Mouse (Mus musculus): ENCODE data around the gene Myg1. TPM values are rescaled to one million over a fixed set of nuclear protein-coding genes. Genes with fewer than 3 reads are reported as not detected.

Gene Myg1
- polyA plus RNA-seq, 1 experiment from 2014 or later: 116 TPM

DNA sequence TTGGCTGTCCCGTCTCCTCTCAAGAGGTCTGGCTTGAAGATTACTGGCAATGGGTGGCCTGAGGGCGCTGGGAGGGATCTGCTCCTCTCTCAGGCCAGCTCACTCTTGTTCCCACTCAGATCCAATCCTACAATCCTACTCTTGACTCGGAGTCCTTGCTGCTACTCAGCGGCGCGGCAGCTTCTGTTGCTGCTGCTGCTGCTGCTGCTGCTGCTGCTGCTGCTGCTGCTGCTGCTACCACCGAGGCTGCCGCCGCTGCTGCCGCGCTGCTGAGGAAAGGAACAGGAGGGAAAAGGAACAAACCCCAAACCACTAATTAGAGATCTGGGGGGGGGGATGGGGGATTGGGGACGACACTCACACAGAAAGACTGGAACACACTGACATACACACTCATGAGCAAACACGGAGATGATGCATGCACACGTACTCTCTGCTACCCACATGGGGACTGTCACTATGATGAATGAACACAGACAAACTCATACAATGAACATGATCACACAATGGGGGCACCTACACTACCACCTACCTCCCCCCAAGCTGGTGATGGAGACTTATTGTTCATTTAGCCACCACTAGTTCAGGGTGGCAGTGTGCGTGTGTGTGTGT is 35.3 kb downstream of the Myg1 start, which contains the start of gene Sp7:
Sp7 (minus strand) TSS at position 450 of the 612 bp plus-strand sequence.
- 8% methylated on average over 15 of the region's 15 CpGs for WGBS
- H3K9me3 ChIP-seq (replicated peaks): no peaks in the 10 kb centered on the region
- H3K27ac ChIP-seq: no peak within 1 kb of the TSS
- no peak for ATAC-seq
- H3K9ac ChIP-seq: peak within 1 kb of the TSS; percentile 53
- peak within 1 kb of the TSS; percentile 54 for H3K4me2 ChIP-seq
- no peaks in the 10 kb centered on the region for H3K36me3 ChIP-seq (ENCODE audit: poor library complexity, severe bottlenecking)
- peak within 1 kb of the TSS; percentile 26 for H3K4me3 ChIP-seq
- H3K4me1 ChIP-seq: peaks cover 6% of the 10 kb centered on the region
- H3K27me3 ChIP-seq: peaks cover 73% of the 10 kb centered on the region

DNA sequence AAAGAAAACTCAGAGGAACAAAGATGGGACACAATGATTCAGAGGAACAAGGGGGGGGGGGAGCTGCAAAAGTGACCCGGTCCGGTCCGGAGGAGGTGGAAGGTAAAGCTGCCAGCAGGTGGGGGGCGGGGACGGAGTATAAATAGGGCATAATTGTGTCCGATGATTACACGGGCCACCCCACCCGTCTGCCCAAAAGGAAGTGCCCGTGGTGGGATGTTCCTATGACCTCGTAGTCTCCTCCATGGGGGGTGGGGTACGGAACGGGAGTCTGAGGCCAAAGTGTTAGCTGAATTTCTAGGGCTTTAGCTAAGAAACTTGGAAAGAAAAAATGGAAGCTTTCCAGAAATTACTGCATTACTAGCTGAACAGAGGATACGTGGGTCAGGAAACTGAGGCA is 38.5 kb downstream of the Myg1 start:
- WGBS: 15% methylated on average over 13 of the region's 13 CpGs
- Histone ChIP-seq H3K27ac (no peak overlapping the region), H3K27me3 (peaks cover 50% of the 10 kb centered on the region), H3K36me3 (ENCODE audit: poor library complexity, severe bottlenecking) (no peaks in the 10 kb centered on the region), H3K4me3 (no peak overlapping the region), H3K9ac (no peak overlapping the region), H3K4me2 (no peak overlapping the region), H3K4me1 (peaks cover 6% of the 10 kb centered on the region), H3K9me3 (replicated peaks) (no peaks in the 10 kb centered on the region)
- no peak for ATAC-seq

GRCm38 (mm10) chr15:102370727-102371126 is 39.2 kb downstream of the Myg1 start:
- peak overlapping the region; percentile 14; the same call in 1 of the 2 replicates for H3K9ac ChIP-seq

GRCm38 (mm10) chr15:102376453-102377162 is 45.1 kb downstream of the Myg1 start:
- Histone ChIP-seq H3K4me1 (peaks cover 18% of the 10 kb centered on the region), H3K9me3 (replicated peaks) (no peaks in the 10 kb centered on the region), H3K27me3 (peaks cover 22% of the 10 kb centered on the region), H3K27ac (no peak overlapping the region; the same call in 1 of the 2 replicates), H3K4me3 (peak overlapping the region; percentile 57), H3K9ac (peak overlapping the region; percentile 78), H3K36me3 (ENCODE audit: poor library complexity, severe bottlenecking) (no peaks in the 10 kb centered on the region), H3K4me2 (peak overlapping the region; percentile 98)
- peak; percentile 85 for ATAC-seq
- WGBS: 1% methylated on average over 37 of the region's 43 CpGs

More at GRCm38 (mm10) chr15:102370727-102371126, 39.2 kb downstream of the Myg1 start:
- no peaks in the 10 kb centered on the region for H3K9me3 ChIP-seq (replicated peaks)
- no peak overlapping the region for H3K4me2 ChIP-seq
- no peak overlapping the region for H3K4me3 ChIP-seq
- no peaks in the 10 kb centered on the region for H3K36me3 ChIP-seq (ENCODE audit: poor library complexity, severe bottlenecking)
- no peak overlapping the region for H3K27ac ChIP-seq
- peaks cover 45% of the 10 kb centered on the region for H3K27me3 ChIP-seq
- WGBS: 10% methylated on average over 10 of the region's 10 CpGs
- peaks cover 6% of the 10 kb centered on the region for H3K4me1 ChIP-seq
- ATAC-seq: no peak

- Histone ChIP-seq H3K4me2 (peak overlapping the region; percentile 98), H3K27me3 (peaks cover 16% of the 10 kb centered on the region), H3K27ac (no peak overlapping the region), H3K4me1 (peaks cover 18% of the 10 kb centered on the region), H3K9ac (peak overlapping the region; percentile 78), H3K9me3 (replicated peaks) (no peaks in the 10 kb centered on the region), H3K4me3 (peak overlapping the region; percentile 57), H3K36me3 (ENCODE audit: poor library complexity, severe bottlenecking) (no peaks in the 10 kb centered on the region)
- ATAC-seq: peak; percentile 38
- 0% methylated on average over 7 of the region's 7 CpGs for WGBS
Measured at GRCm38 (mm10) chr15:102377163-102377543, 45.6 kb downstream of the Myg1 start.

DNA sequence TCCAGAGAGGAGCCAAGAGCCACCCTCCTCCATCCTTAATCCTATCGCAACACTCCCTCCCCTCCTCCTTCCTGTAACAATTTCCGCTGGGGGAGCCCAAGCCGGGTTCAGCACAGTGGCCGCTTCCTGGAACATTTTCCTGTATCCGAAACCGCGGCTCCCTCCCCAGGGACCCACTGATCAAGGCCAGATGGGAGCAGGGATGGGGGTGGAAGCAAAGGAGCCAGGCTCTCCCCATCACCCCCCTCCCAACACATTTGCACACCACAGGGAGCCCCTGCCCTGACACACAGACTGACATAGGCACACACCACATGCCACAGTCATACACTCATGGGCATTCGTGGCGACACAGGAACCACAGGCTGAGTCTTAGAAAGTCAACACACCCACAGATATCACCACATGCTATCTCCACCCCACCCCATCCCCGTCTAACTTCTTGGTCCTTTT is 46.3 kb downstream of the Myg1 start:
- no peak overlapping the region for H3K27ac ChIP-seq
- H3K36me3 ChIP-seq (ENCODE audit: poor library complexity, severe bottlenecking): no peaks in the 10 kb centered on the region
- WGBS: 13% methylated on average over 10 of the region's 10 CpGs
- peaks cover 18% of the 10 kb centered on the region for H3K4me1 ChIP-seq
- ATAC-seq: no peak
- H3K4me3 ChIP-seq: no peak overlapping the region
- peak overlapping the region; percentile 3; the same call in 1 of the 2 replicates for H3K4me2 ChIP-seq
- no peak overlapping the region for H3K9ac ChIP-seq
- no peaks in the 10 kb centered on the region for H3K9me3 ChIP-seq (replicated peaks)
- H3K27me3 ChIP-seq: peaks cover 16% of the 10 kb centered on the region

- H3K27me3 ChIP-seq: peaks cover 13% of the 10 kb centered on the region
- H3K4me2 ChIP-seq: no peak overlapping the region
- H3K36me3 ChIP-seq (ENCODE audit: poor library complexity, severe bottlenecking): no peaks in the 10 kb centered on the region
- peaks cover 13% of the 10 kb centered on the region for H3K4me1 ChIP-seq
- H3K27ac ChIP-seq: no peak overlapping the region
- no peak overlapping the region for H3K4me3 ChIP-seq
- H3K9me3 ChIP-seq (replicated peaks): no peaks in the 10 kb centered on the region
- H3K9ac ChIP-seq: no peak overlapping the region; the same call in 1 of the 2 replicates
- 1% methylated on average over 7 of the region's 7 CpGs for WGBS
- peak; percentile 83 for ATAC-seq
Measured at GRCm38 (mm10) chr15:102381575-102381974, 50.1 kb downstream of the Myg1 start.

- 89% methylated on average over 6 of the region's 6 CpGs for WGBS
- Histone ChIP-seq H3K4me1 (no peaks in the 10 kb centered on the region), H3K27me3 (peaks cover 3% of the 10 kb centered on the region; the same call in 1 of the 2 replicates), H3K9ac (no peak overlapping the region), H3K4me2 (no peak overlapping the region), H3K4me3 (no peak overlapping the region), H3K27ac (no peak overlapping the region), H3K9me3 (replicated peaks) (no peaks in the 10 kb centered on the region), H3K36me3 (ENCODE audit: poor library complexity, severe bottlenecking) (no peaks in the 10 kb centered on the region)
- ATAC-seq: no peak
Measured at GRCm38 (mm10) chr15:102383671-102384070, 52.2 kb downstream of the Myg1 start.

DNA sequence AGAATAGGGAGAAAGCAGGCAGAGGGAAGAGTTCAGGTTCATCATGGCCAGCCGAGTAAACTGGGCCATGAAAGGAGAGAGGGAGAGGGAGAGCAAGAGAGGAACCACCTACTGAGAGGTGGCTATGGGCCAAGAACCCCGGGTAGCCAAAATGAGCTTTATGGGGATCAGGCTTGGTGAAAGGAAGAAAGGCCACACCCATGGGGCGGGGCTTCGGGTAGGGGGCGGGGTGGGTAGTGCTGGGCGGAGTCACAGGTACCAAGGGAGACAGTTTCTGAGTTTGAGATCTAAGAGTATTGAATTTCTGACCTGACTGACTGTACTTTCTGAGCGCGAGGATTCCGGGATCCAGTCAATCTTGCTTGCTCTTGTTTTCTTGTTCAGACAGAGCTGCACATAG is 55.1 kb downstream of the Myg1 start:
- Histone ChIP-seq H3K27me3 (0 out of 2 replicates have a peak, but pooled peaks cover 2% of the 10 kb centered on the region), H3K4me3 (no peak overlapping the region), H3K27ac (no peak overlapping the region), H3K36me3 (ENCODE audit: poor library complexity, severe bottlenecking) (no peaks in the 10 kb centered on the region), H3K9ac (no peak overlapping the region), H3K9me3 (replicated peaks) (no peaks in the 10 kb centered on the region), H3K4me1 (no peaks in the 10 kb centered on the region), H3K4me2 (no peak overlapping the region)
- ATAC-seq: no peak
- WGBS: 55% methylated on average over 9 of the region's 9 CpGs

Other genes starting within 250 kb of the Myg1 start
- 4.5 and 6.7 TPM in 2 replicates for gene Tns2, start 231.3 kb upstream of the Myg1 start, polyA plus RNA-seq (2015; fragmentation: Nextera tagmentation; extraction: Ambion mirVana)
- 21.7 and 25.4 TPM in 2 replicates for gene Spryd3, start 195.5 kb upstream of the Myg1 start, polyA plus RNA-seq (2015; fragmentation: Nextera tagmentation; extraction: Ambion mirVana)
- gene Igfbp6, start 187.3 kb upstream of the Myg1 start, polyA plus RNA-seq (2015; fragmentation: Nextera tagmentation; extraction: Ambion mirVana): 0.37 and 0.40 TPM in 2 replicates
- 0.10 TPM in 1 of 2 replicates, not detected in the other for gene Soat2, start 181.2 kb upstream of the Myg1 start, polyA plus RNA-seq (2015; fragmentation: Nextera tagmentation; extraction: Ambion mirVana)
- 90.0 and 98.7 TPM in 2 replicates for gene Zfp740, start 128.5 kb upstream of the Myg1 start, polyA plus RNA-seq (2015; fragmentation: Nextera tagmentation; extraction: Ambion mirVana)
- 42.7 and 46.4 TPM in 2 replicates for gene Csad, start 127.0 kb upstream of the Myg1 start, polyA plus RNA-seq (2015; fragmentation: Nextera tagmentation; extraction: Ambion mirVana)
- 0.32 and 0.48 TPM in 2 replicates for gene Itgb7, start 99.8 kb upstream of the Myg1 start, polyA plus RNA-seq (2015; fragmentation: Nextera tagmentation; extraction: Ambion mirVana)
- gene Rarg, start 74.2 kb upstream of the Myg1 start, polyA plus RNA-seq (2015; fragmentation: Nextera tagmentation; extraction: Ambion mirVana): 3.2 and 4.2 TPM in 2 replicates
- gene Gm9918, start 61.1 kb upstream of the Myg1 start, polyA plus RNA-seq (2015; fragmentation: Nextera tagmentation; extraction: Ambion mirVana): 0.09 TPM in 1 of 2 replicates, not detected in the other
- gene Mfsd5, start 52.3 kb upstream of the Myg1 start, polyA plus RNA-seq (2015; fragmentation: Nextera tagmentation; extraction: Ambion mirVana): 46.7 and 48.9 TPM in 2 replicates
- gene Espl1, start 35.4 kb upstream of the Myg1 start, polyA plus RNA-seq (2015; fragmentation: Nextera tagmentation; extraction: Ambion mirVana): 19.7 and 27.3 TPM in 2 replicates
- gene Pfdn5, start 5.6 kb upstream of the Myg1 start, polyA plus RNA-seq (2015; fragmentation: Nextera tagmentation; extraction: Ambion mirVana): 470 and 502 TPM in 2 replicates
- gene Aaas, start 19.1 kb downstream of the Myg1 start, polyA plus RNA-seq (2015; fragmentation: Nextera tagmentation; extraction: Ambion mirVana): 64.1 and 66.5 TPM in 2 replicates
- 0.15 and 0.18 TPM in 2 replicates for gene Sp7, start 35.5 kb downstream of the Myg1 start, polyA plus RNA-seq (2015; fragmentation: Nextera tagmentation; extraction: Ambion mirVana)
- 7.0 and 8.1 TPM in 2 replicates for gene Sp1, start 74.4 kb downstream of the Myg1 start, polyA plus RNA-seq (2015; fragmentation: Nextera tagmentation; extraction: Ambion mirVana)
- 0.19 and 0.20 TPM in 2 replicates for gene Amhr2, start 113.7 kb downstream of the Myg1 start, polyA plus RNA-seq (2015; fragmentation: Nextera tagmentation; extraction: Ambion mirVana)
- 88.9 and 90.9 TPM in 2 replicates for gene Prr13, start 127.3 kb downstream of the Myg1 start, polyA plus RNA-seq (2015; fragmentation: Nextera tagmentation; extraction: Ambion mirVana)
- 198 and 212 TPM in 2 replicates for gene Pcbp2, start 138.8 kb downstream of the Myg1 start, polyA plus RNA-seq (2015; fragmentation: Nextera tagmentation; extraction: Ambion mirVana)
- gene Gm10337, start 172.0 kb downstream of the Myg1 start, polyA plus RNA-seq (2015; fragmentation: Nextera tagmentation; extraction: Ambion mirVana): 6.6 and 13.4 TPM in 2 replicates
- gene Map3k12, start 185.4 kb downstream of the Myg1 start, polyA plus RNA-seq (2015; fragmentation: Nextera tagmentation; extraction: Ambion mirVana): 37.6 and 40.4 TPM in 2 replicates
- 87.7 and 103 TPM in 2 replicates for gene Tarbp2, start 186.5 kb downstream of the Myg1 start, polyA plus RNA-seq (2015; fragmentation: Nextera tagmentation; extraction: Ambion mirVana)
- 1.6 and 3.9 TPM in 2 replicates for gene Npff, start 193.2 kb downstream of the Myg1 start, polyA plus RNA-seq (2015; fragmentation: Nextera tagmentation; extraction: Ambion mirVana)